Mouse (Mus musculus) midbrain, embryonic 16.5 days (tissue): ENCODE measurements around the gene Agpat3. TPM values are rescaled to one million over a fixed set of nuclear protein-coding genes. Genes with fewer than 3 reads are reported as not detected.

Experiments
- ATAC-seq: fragments of 200-750 bp; cut with Nextera tagmentation; 2 replicates; pipeline ENCODE4 v1.8.0; 2017; ENCODE audit warnings: moderate TSS enrichment
- H3K27ac ChIP-seq: fragments of 300-500 bp; sonication (generic); 2 replicates; pipeline ENCODE4 v1.5.1; 2014; ENCODE audit warnings: mild to moderate bottlenecking, low read length, mixed read lengths
- H3K27me3 ChIP-seq: fragments of 300-500 bp; sonication (generic); 2 replicates; pipeline ENCODE4 v1.6.1; 2014; ENCODE audit warnings: low read depth, low read length, mixed read lengths; ENCODE audit not compliant: control insufficient read depth, insufficient read depth
- H3K36me3 ChIP-seq: fragments of 300-500 bp; sonication (generic); 2 replicates; pipeline ENCODE4 v1.6.1; 2014; ENCODE audit warnings: mild to moderate bottlenecking, low read length, moderate library complexity, mixed read lengths; ENCODE audit not compliant: control insufficient read depth, insufficient read depth
- H3K4me1 ChIP-seq: fragments of 300-500 bp; sonication (generic); 2 replicates; pipeline ENCODE4 v1.6.1; 2014; ENCODE audit warnings: mild to moderate bottlenecking, low read length, mixed read lengths; ENCODE audit not compliant: control insufficient read depth, insufficient read depth
- H3K4me2 ChIP-seq: fragments of 300-500 bp; sonication (generic); 2 replicates; pipeline ENCODE4 v1.6.1; 2014; ENCODE audit warnings: mild to moderate bottlenecking, low read length, mixed read lengths
- H3K4me3 ChIP-seq: fragments of 300-500 bp; sonication (generic); 2 replicates; pipeline ENCODE4 v1.5.1; 2014; ENCODE audit warnings: low read depth, mild to moderate bottlenecking, low read length, moderate library complexity, mixed read lengths
- H3K9ac ChIP-seq: fragments of 300-500 bp; sonication (generic); 2 replicates; pipeline ENCODE4 v1.6.1; 2014; ENCODE audit warnings: low read depth, low read length, mixed read lengths
- H3K9me3 ChIP-seq: fragments of 300-500 bp; sonication (generic); replicated peaks from 2 replicates; pipeline ENCODE4 v1.6.1; 2014; ENCODE audit warnings: mild to moderate bottlenecking, low read length, mixed read lengths; ENCODE audit not compliant: control insufficient read depth, poor library complexity, severe bottlenecking
- WGBS: fragments of 180-500 bp; shearing (Covaris S2); extraction: QIAGEN DNeasy Blood & Tissue Kit; methylation state at CpG from one replicate; pipeline ENCODE4 v1.1.7; 2014; 5-methylcytosine and 5-hydroxymethylcytosine counted together
- polyA plus RNA-seq: library from polyadenylated mRNA; unstranded; fragments of >200 nt; fragmentation: Nextera tagmentation; extraction: Ambion mirVana; gene quantifications from 2 replicates; pipeline ENCODE4 v1.2.1, GENCODE M21; 2015

The Agpat3 gene
- polyA plus RNA-seq, 1 experiment from 2014 or later, result 66.3 TPM

- no peak overlapping the region for H3K4me3 ChIP-seq
- 0 out of 2 replicates have a peak, but pooled peaks have one; percentile 21 for ATAC-seq
- H3K9ac ChIP-seq, result no peak overlapping the region
- no peak overlapping the region for H3K27ac ChIP-seq
- WGBS, result 90% methylated on average over 5 of the region's 5 CpGs
- peaks cover 22% of the 10 kb centered on the region for H3K36me3 ChIP-seq
- H3K4me2 ChIP-seq, result no peak overlapping the region
- H3K27me3 ChIP-seq, result no peaks in the 10 kb centered on the region
- no peaks in the 10 kb centered on the region for H3K9me3 ChIP-seq
- no peaks in the 10 kb centered on the region for H3K4me1 ChIP-seq
Observed at GRCm38 (mm10) chr10:78288135-78288534, 64.2 kb downstream of the Agpat3 start.

- Histone ChIP-seq H3K9ac (no peak overlapping the region), H3K27me3 (no peaks in the 10 kb centered on the region), H3K4me2 (no peak overlapping the region), H3K36me3 (peaks cover 22% of the 10 kb centered on the region), H3K9me3 (no peaks in the 10 kb centered on the region), H3K4me1 (no peaks in the 10 kb centered on the region), H3K27ac (no peak overlapping the region), H3K4me3 (no peak overlapping the region)
- no peak for ATAC-seq
- WGBS, result 96% methylated on average over 22 of the region's 22 CpGs
Observed at GRCm38 (mm10) chr10:78287465-78288132, 64.7 kb downstream of the Agpat3 start.

GRCm38 (mm10) chr10:78285959-78286358, 66.3 kb downstream of the Agpat3 start:
- Histone ChIP-seq H3K4me1 (no peaks in the 10 kb centered on the region), H3K4me2 (no peak overlapping the region), H3K27ac (no peak overlapping the region), H3K9me3 (no peaks in the 10 kb centered on the region), H3K36me3 (peaks cover 32% of the 10 kb centered on the region), H3K9ac (no peak overlapping the region), H3K27me3 (no peaks in the 10 kb centered on the region), H3K4me3 (no peak overlapping the region)
- whole genome bisulfite sequencing, result 94% methylated on average over 4 of the region's 4 CpGs
- ATAC-seq, result no peak

GRCm38 (mm10) chr10:78285409-78285808, 66.9 kb downstream of the Agpat3 start:
- H3K4me1 ChIP-seq, result no peaks in the 10 kb centered on the region
- no peaks in the 10 kb centered on the region for H3K9me3 ChIP-seq
- no peak for ATAC-seq

GRCm38 (mm10) chr10:78284812-78285211, 67.5 kb downstream of the Agpat3 start:
- no peak overlapping the region for H3K27ac ChIP-seq
- no peak for ATAC-seq
- H3K4me3 ChIP-seq, result no peak overlapping the region
- H3K36me3 ChIP-seq, result peaks cover 34% of the 10 kb centered on the region
- H3K9ac ChIP-seq, result no peak overlapping the region
- H3K27me3 ChIP-seq, result no peaks in the 10 kb centered on the region
- WGBS, result 97% methylated on average over 12 of the region's 12 CpGs
- no peaks in the 10 kb centered on the region for H3K9me3 ChIP-seq
- no peaks in the 10 kb centered on the region for H3K4me1 ChIP-seq
- no peak overlapping the region for H3K4me2 ChIP-seq

More at GRCm38 (mm10) chr10:78285409-78285808, 66.9 kb downstream of the Agpat3 start:
- 91% methylated on average over 6 of the region's 6 CpGs for whole genome bisulfite sequencing
- no peaks in the 10 kb centered on the region for H3K27me3 ChIP-seq
- H3K4me3 ChIP-seq, result no peak overlapping the region
- H3K27ac ChIP-seq, result no peak overlapping the region
- no peak overlapping the region for H3K4me2 ChIP-seq
- H3K9ac ChIP-seq, result no peak overlapping the region
- H3K36me3 ChIP-seq, result peaks cover 32% of the 10 kb centered on the region

- ATAC-seq, result no peak
- H3K9ac ChIP-seq, result no peak overlapping the region
- H3K27ac ChIP-seq, result no peak overlapping the region
- no peaks in the 10 kb centered on the region for H3K27me3 ChIP-seq
- H3K4me3 ChIP-seq, result no peak overlapping the region
- no peak overlapping the region for H3K4me2 ChIP-seq
- H3K9me3 ChIP-seq, result no peaks in the 10 kb centered on the region
- WGBS, result 96% methylated on average over 4 of the region's 4 CpGs
- H3K36me3 ChIP-seq, result peaks cover 30% of the 10 kb centered on the region
- no peaks in the 10 kb centered on the region for H3K4me1 ChIP-seq
Observed at GRCm38 (mm10) chr10:78282411-78282810, 69.9 kb downstream of the Agpat3 start.

GRCm38 (mm10) chr10:78280486-78280885, 71.8 kb downstream of the Agpat3 start:
- WGBS, result 90% methylated on average over 9 of the region's 9 CpGs
- Histone ChIP-seq H3K36me3 (peaks cover 23% of the 10 kb centered on the region), H3K4me1 (no peaks in the 10 kb centered on the region)

GRCm38 (mm10) chr10:78279210-78279609, 73.1 kb downstream of the Agpat3 start:
- H3K9me3 ChIP-seq, result no peaks in the 10 kb centered on the region
- no peaks in the 10 kb centered on the region for H3K27me3 ChIP-seq
- peak; percentile 69 for ATAC-seq
- H3K9ac ChIP-seq, result no peak overlapping the region
- 38% methylated on average over 8 of the region's 8 CpGs for WGBS
- H3K36me3 ChIP-seq, result peaks cover 19% of the 10 kb centered on the region
- H3K4me2 ChIP-seq, result no peak overlapping the region
- H3K4me1 ChIP-seq, result no peaks in the 10 kb centered on the region
- no peak overlapping the region for H3K27ac ChIP-seq
- no peak overlapping the region for H3K4me3 ChIP-seq

More at GRCm38 (mm10) chr10:78280486-78280885, 71.8 kb downstream of the Agpat3 start:
- no peaks in the 10 kb centered on the region for H3K9me3 ChIP-seq
- H3K4me3 ChIP-seq, result no peak overlapping the region
- no peak overlapping the region for H3K4me2 ChIP-seq
- no peak overlapping the region for H3K27ac ChIP-seq
- H3K27me3 ChIP-seq, result no peaks in the 10 kb centered on the region
- ATAC-seq, result no peak
- no peak overlapping the region for H3K9ac ChIP-seq

GRCm38 (mm10) chr10:78277835-78278234, 74.5 kb downstream of the Agpat3 start:
- no peak overlapping the region for H3K4me2 ChIP-seq
- no peak overlapping the region for H3K9ac ChIP-seq
- no peaks in the 10 kb centered on the region for H3K9me3 ChIP-seq
- H3K27ac ChIP-seq, result no peak overlapping the region
- H3K4me3 ChIP-seq, result no peak overlapping the region
- no peak for ATAC-seq
- H3K27me3 ChIP-seq, result no peaks in the 10 kb centered on the region
- no peaks in the 10 kb centered on the region for H3K4me1 ChIP-seq
- WGBS, result 75% methylated on average over 3 of the region's 3 CpGs
- H3K36me3 ChIP-seq, result peaks cover 26% of the 10 kb centered on the region
